Mouse (Mus musculus): ENCODE measurements at regions not wholly inside any gene's neighbourhood (a gene's known extent, or its start where the extent isn't known, plus 50 kb on each side); places are given as distances from the start of the nearest gene placed in this dataset.

GRCm38 (mm10) chr3:147943314-147943713 is 1047.0 kb downstream of the Adgrl2 start:
- WGBS: 43% methylated on average over 4 of the region's 4 CpGs
- no peak overlapping the region for H3K27ac ChIP-seq (ENCODE audit: poor library complexity, severe bottlenecking)
- no peak overlapping the region for H3K4me3 ChIP-seq
- no peaks in the 10 kb centered on the region for H3K27me3 ChIP-seq (replicated peaks)
- H3K4me2 ChIP-seq: no peak overlapping the region
- H3K9ac ChIP-seq: no peak overlapping the region
- H3K9me3 ChIP-seq (replicated peaks): no peaks in the 10 kb centered on the region
- no peaks in the 10 kb centered on the region for H3K36me3 ChIP-seq
- no peaks in the 10 kb centered on the region; the same call in 1 of the 2 replicates for H3K4me1 ChIP-seq (replicated peaks)
- ATAC-seq (ENCODE audit: insufficient number of reproducible peaks, low FRiP score): no peak

DNA sequence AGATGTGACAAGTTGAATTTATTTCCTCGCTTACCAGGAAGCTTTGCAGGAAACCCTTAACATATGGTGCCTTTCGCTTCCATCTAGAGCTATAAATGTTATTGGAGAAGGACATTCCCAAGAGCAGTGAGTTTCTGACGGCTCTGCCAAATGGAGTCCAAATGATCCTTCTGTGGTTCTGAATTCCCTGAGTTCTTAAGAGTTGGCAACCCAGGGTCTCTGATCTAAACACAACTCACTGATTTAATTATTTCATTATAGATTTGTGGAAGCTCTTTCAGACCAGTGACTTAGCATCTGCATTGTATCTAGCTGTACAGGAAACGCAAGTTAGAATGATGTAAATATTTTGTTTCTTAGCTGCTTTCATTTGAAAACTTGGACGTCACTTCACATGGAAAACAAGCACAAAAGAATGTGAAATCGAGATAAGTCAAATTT is 1059.5 kb downstream of the Adgrl2 start:
- ATAC-seq (ENCODE audit: insufficient number of reproducible peaks, low FRiP score): no peak
- Histone ChIP-seq H3K9ac (no peak overlapping the region), H3K27ac (ENCODE audit: poor library complexity, severe bottlenecking) (no peak overlapping the region), H3K27me3 (replicated peaks) (no peaks in the 10 kb centered on the region), H3K36me3 (no peaks in the 10 kb centered on the region), H3K9me3 (replicated peaks) (no peaks in the 10 kb centered on the region), H3K4me2 (no peak overlapping the region), H3K4me3 (no peak overlapping the region), H3K4me1 (replicated peaks) (no peaks in the 10 kb centered on the region)
- 68% methylated on average over 6 of the region's 6 CpGs for WGBS

GRCm38 (mm10) chr3:147920181-147920580 is 1068.0 kb downstream of the Ttll7 start:
- no peak overlapping the region for H3K4me3 ChIP-seq
- H3K4me1 ChIP-seq (replicated peaks): no peaks in the 10 kb centered on the region
- no peak for ATAC-seq (ENCODE audit: insufficient number of reproducible peaks, low FRiP score)
- H3K36me3 ChIP-seq: no peaks in the 10 kb centered on the region
- H3K9me3 ChIP-seq (replicated peaks): no peaks in the 10 kb centered on the region
- H3K27ac ChIP-seq (ENCODE audit: poor library complexity, severe bottlenecking): no peak overlapping the region
- H3K4me2 ChIP-seq: no peak overlapping the region
- no peaks in the 10 kb centered on the region for H3K27me3 ChIP-seq (replicated peaks)
- H3K9ac ChIP-seq: no peak overlapping the region
- 80% methylated on average over 2 of the region's 2 CpGs for WGBS

DNA sequence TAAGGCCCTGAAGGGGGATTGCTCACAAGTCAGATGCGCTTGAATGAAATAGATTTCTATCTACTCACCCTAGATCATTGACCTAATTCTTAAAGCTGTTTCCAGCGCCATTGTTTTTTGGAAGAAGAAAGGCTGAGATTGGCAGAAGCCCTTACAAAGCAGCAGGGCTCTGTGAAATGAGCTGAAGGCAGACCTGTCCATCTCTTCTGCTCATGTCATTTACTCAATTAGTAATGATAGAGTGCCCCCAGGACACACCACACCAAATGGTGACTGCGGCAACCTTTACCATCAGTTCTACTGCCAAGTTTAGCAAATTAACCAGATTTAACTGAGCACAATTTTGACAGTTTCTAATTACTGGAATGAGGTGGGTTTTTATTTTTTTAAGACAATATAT is 1067.5 kb downstream of the Ttll7 start:
- H3K4me2 ChIP-seq: no peak overlapping the region

GRCm38 (mm10) chr3:147919146-147919545 is 1067.0 kb downstream of the Ttll7 start:
- 78% methylated on average over 4 of the region's 4 CpGs for WGBS
- H3K9ac ChIP-seq: no peak overlapping the region
- no peaks in the 10 kb centered on the region for H3K9me3 ChIP-seq (replicated peaks)
- H3K4me2 ChIP-seq: no peak overlapping the region
- no peaks in the 10 kb centered on the region for H3K36me3 ChIP-seq
- H3K27ac ChIP-seq (ENCODE audit: poor library complexity, severe bottlenecking): no peak overlapping the region
- ATAC-seq (ENCODE audit: insufficient number of reproducible peaks, low FRiP score): no peak
- H3K27me3 ChIP-seq (replicated peaks): no peaks in the 10 kb centered on the region
- no peaks in the 10 kb centered on the region for H3K4me1 ChIP-seq (replicated peaks)
- no peak overlapping the region for H3K4me3 ChIP-seq

More for the DNA sequence above, 1067.5 kb downstream of the Ttll7 start:
- Histone ChIP-seq H3K27ac (ENCODE audit: poor library complexity, severe bottlenecking) (no peak overlapping the region), H3K9me3 (replicated peaks) (no peaks in the 10 kb centered on the region), H3K9ac (no peak overlapping the region), H3K4me1 (replicated peaks) (no peaks in the 10 kb centered on the region), H3K36me3 (no peaks in the 10 kb centered on the region), H3K27me3 (replicated peaks) (no peaks in the 10 kb centered on the region), H3K4me3 (no peak overlapping the region)
- ATAC-seq (ENCODE audit: insufficient number of reproducible peaks, low FRiP score): no peak
- 87% methylated on average over 3 of the region's 3 CpGs for WGBS

DNA sequence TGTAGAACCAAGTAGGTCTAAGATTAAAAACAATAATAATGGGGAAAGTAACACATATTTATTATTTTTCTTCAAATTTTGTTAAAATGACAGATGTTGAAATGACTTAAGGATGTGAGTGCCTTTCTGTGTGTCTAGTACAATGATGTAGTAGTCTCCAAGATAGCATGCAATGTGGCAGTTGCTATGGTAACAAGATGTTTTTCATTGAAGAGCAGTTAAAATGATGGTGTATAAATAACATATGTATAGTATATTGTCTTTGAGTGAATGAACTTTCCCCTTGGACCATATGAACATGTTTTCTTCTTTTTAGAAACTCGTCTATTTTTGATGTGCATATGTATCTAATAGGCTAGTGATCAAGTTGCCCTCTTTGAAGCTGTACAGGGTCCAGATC is 1044.6 kb downstream of the Ttll7 start:
- no peaks in the 10 kb centered on the region for H3K36me3 ChIP-seq
- no peaks in the 10 kb centered on the region for H3K4me1 ChIP-seq (replicated peaks)
- H3K4me3 ChIP-seq: no peak overlapping the region
- no peak overlapping the region for H3K9ac ChIP-seq
- WGBS: 45% methylated on average over 1 of the region's 1 CpGs
- no peaks in the 10 kb centered on the region for H3K9me3 ChIP-seq (replicated peaks)
- H3K27ac ChIP-seq (ENCODE audit: poor library complexity, severe bottlenecking): no peak overlapping the region
- no peak overlapping the region for H3K4me2 ChIP-seq
- H3K27me3 ChIP-seq (replicated peaks): no peaks in the 10 kb centered on the region
- no peak for ATAC-seq (ENCODE audit: insufficient number of reproducible peaks, low FRiP score)

- ATAC-seq (ENCODE audit: insufficient number of reproducible peaks, low FRiP score): no peak
- Histone ChIP-seq H3K9ac (no peak overlapping the region), H3K36me3 (no peaks in the 10 kb centered on the region), H3K4me2 (no peak overlapping the region), H3K27me3 (replicated peaks) (no peaks in the 10 kb centered on the region), H3K27ac (ENCODE audit: poor library complexity, severe bottlenecking) (no peak overlapping the region), H3K4me1 (replicated peaks) (no peaks in the 10 kb centered on the region), H3K9me3 (replicated peaks) (no peaks in the 10 kb centered on the region), H3K4me3 (no peak overlapping the region)
- 74% methylated on average over 5 of the region's 5 CpGs for WGBS
Measured at GRCm38 (mm10) chr3:147891682-147892081, 1039.5 kb downstream of the Ttll7 start.

GRCm38 (mm10) chr3:147886261-147886893 is 1034.2 kb downstream of the Ttll7 start:
- no peak overlapping the region for H3K27ac ChIP-seq (ENCODE audit: poor library complexity, severe bottlenecking)
- no peak overlapping the region for H3K4me3 ChIP-seq
- no peaks in the 10 kb centered on the region for H3K27me3 ChIP-seq (replicated peaks)
- 81% methylated on average over 10 of the region's 10 CpGs for WGBS
- no peak for ATAC-seq (ENCODE audit: insufficient number of reproducible peaks, low FRiP score)
- H3K4me1 ChIP-seq (replicated peaks): no peaks in the 10 kb centered on the region
- no peak overlapping the region for H3K9ac ChIP-seq
- H3K9me3 ChIP-seq (replicated peaks): no peaks in the 10 kb centered on the region
- H3K4me2 ChIP-seq: no peak overlapping the region
- no peaks in the 10 kb centered on the region for H3K36me3 ChIP-seq

GRCm38 (mm10) chr3:147882936-147883645 is 1030.9 kb downstream of the Ttll7 start:
- H3K4me3 ChIP-seq: no peak overlapping the region
- no peak overlapping the region for H3K27ac ChIP-seq (ENCODE audit: poor library complexity, severe bottlenecking)
- H3K27me3 ChIP-seq (replicated peaks): no peaks in the 10 kb centered on the region
- H3K4me2 ChIP-seq: no peak overlapping the region
- 68% methylated on average over 10 of the region's 10 CpGs for WGBS
- no peaks in the 10 kb centered on the region for H3K4me1 ChIP-seq (replicated peaks)
- no peak for ATAC-seq (ENCODE audit: insufficient number of reproducible peaks, low FRiP score)
- H3K9ac ChIP-seq: no peak overlapping the region
- no peaks in the 10 kb centered on the region for H3K9me3 ChIP-seq (replicated peaks)
- no peaks in the 10 kb centered on the region for H3K36me3 ChIP-seq

DNA sequence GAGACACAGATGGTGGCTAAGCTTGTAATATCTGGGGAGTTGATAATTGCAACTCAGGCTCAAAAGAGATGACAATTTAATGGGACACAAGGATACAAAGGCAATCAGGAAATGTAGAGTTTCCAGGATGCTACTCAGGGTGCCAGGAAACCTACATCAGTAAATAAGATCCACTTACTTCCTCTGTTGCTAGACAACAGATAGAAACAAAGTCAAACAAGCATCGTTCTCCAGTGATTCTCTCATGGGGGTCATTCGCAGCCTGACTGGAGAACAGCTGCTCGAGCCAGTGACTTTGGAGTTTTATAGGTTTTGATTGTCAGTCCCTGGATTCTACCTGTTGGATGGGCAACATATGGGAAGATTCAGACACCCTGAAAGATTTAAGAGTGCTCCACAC is 1026.5 kb downstream of the Ttll7 start:
- WGBS: 51% methylated on average over 3 of the region's 3 CpGs
- no peak for ATAC-seq (ENCODE audit: insufficient number of reproducible peaks, low FRiP score)
- H3K4me1 ChIP-seq (replicated peaks): no peaks in the 10 kb centered on the region

GRCm38 (mm10) chr3:147868281-147868680 is 1016.1 kb downstream of the Ttll7 start:
- H3K4me1 ChIP-seq (replicated peaks): no peaks in the 10 kb centered on the region

More for the DNA sequence above, 1026.5 kb downstream of the Ttll7 start:
- no peaks in the 10 kb centered on the region for H3K9me3 ChIP-seq (replicated peaks)
- no peak overlapping the region for H3K27ac ChIP-seq (ENCODE audit: poor library complexity, severe bottlenecking)
- H3K4me3 ChIP-seq: no peak overlapping the region
- H3K27me3 ChIP-seq (replicated peaks): no peaks in the 10 kb centered on the region
- H3K36me3 ChIP-seq: no peaks in the 10 kb centered on the region
- H3K4me2 ChIP-seq: no peak overlapping the region
- no peak overlapping the region for H3K9ac ChIP-seq

More at GRCm38 (mm10) chr3:147868281-147868680, 1016.1 kb downstream of the Ttll7 start:
- Histone ChIP-seq H3K4me3 (no peak overlapping the region), H3K27me3 (replicated peaks) (no peaks in the 10 kb centered on the region), H3K9me3 (replicated peaks) (no peaks in the 10 kb centered on the region), H3K4me2 (no peak overlapping the region), H3K27ac (ENCODE audit: poor library complexity, severe bottlenecking) (no peak overlapping the region), H3K9ac (no peak overlapping the region), H3K36me3 (no peaks in the 10 kb centered on the region)
- ATAC-seq (ENCODE audit: insufficient number of reproducible peaks, low FRiP score): no peak
- WGBS: 72% methylated on average over 3 of the region's 3 CpGs
